Mouse (Mus musculus): ENCODE results near the gene Lypla2. TPM values are rescaled to one million over a fixed set of nuclear protein-coding genes. Genes with fewer than 3 reads are reported as not detected.

Lypla2 gene
- polyA plus RNA-seq, 1 experiment from 2014 or later: 59.6 TPM

DNA sequence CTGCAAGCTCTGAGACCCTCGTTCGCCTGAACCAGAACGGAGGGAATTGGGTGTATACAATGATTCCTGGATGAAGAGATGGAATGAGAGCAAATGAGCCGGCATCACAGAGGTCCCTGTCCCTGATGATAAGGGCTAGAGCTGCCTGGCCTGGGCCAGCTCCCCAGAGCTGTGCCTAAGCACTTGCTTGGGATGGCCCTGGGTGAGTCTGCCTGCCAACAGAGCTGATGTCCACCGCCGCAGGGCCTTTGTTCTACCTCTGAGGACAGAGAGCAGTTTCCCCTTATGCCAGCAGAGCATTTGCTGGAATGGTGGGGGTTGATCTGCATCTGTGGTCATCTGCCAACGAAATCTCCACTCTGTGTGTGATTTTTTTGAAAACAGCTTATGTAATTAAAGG is 10.2 kb downstream of the Lypla2 start:
- H3K36me3 ChIP-seq: peaks cover 36% of the 10 kb centered on the region; the same call in 1 of the 2 replicates
- no peak overlapping the region for H3K9ac ChIP-seq

DNA sequence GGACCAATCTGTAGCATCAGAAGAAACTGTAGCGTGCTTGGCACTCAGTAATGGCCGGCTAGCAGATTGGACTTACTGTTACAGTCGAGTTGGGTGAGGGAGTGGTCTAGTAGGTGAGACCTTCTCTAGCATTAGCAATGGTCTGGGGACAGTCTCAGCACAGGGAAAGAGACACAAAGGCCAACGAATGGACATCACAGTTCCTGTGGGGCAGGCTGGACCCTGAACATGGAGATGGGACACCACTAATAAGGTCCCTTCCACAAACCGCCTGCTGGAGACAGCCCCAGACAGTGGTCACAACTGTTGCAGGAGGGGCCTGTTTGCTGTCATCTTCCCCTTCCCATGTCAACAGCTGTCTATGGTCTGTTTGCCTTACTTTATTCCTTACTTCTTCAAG is 10.7 kb downstream of the Lypla2 start:
- H3K36me3 ChIP-seq: peaks cover 35% of the 10 kb centered on the region; the same call in 1 of the 2 replicates
- peaks cover 21% of the 10 kb centered on the region for H3K4me1 ChIP-seq (replicated peaks)
- H3K4me3 ChIP-seq: no peak overlapping the region
- H3K4me2 ChIP-seq: no peak overlapping the region
- no peaks in the 10 kb centered on the region for H3K27me3 ChIP-seq
- ATAC-seq (replicated peaks; ENCODE audit: insufficient number of reproducible peaks, insufficient read depth, low FRiP score, low read depth): no peak
- no peaks in the 10 kb centered on the region for H3K9me3 ChIP-seq (replicated peaks)
- H3K27ac ChIP-seq: no peak overlapping the region
- 86% methylated on average over 5 of the region's 5 CpGs for WGBS
- no peak overlapping the region for H3K9ac ChIP-seq

More for the DNA sequence above, 10.2 kb downstream of the Lypla2 start:
- Histone ChIP-seq H3K9me3 (replicated peaks) (no peaks in the 10 kb centered on the region), H3K27ac (no peak overlapping the region), H3K4me2 (no peak overlapping the region), H3K27me3 (no peaks in the 10 kb centered on the region), H3K4me3 (no peak overlapping the region), H3K4me1 (replicated peaks) (peaks cover 21% of the 10 kb centered on the region)
- 83% methylated on average over 7 of the region's 7 CpGs for WGBS
- no peak for ATAC-seq (replicated peaks; ENCODE audit: insufficient number of reproducible peaks, insufficient read depth, low FRiP score, low read depth)

DNA sequence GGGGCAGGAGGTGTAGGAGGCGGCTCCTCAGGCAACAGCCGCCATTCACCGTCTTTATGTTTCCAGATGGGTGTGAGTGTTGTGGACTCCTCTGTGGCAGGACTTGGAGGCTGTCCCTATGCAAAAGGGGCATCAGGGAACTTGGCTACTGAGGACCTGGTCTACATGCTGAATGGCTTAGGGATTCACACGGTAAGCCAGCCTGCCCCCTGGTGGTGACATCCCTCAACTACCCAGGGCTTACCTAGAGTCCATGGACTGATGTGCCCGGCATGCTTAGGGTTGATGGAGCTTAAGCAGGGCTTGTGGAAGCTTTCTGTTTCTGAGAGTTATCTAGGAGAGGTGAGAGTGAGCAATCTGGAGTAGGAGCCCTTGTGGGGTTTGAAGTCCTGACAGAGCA is 11.7 kb downstream of the Lypla2 start:
- Histone ChIP-seq H3K4me3 (no peak overlapping the region), H3K36me3 (peaks cover 33% of the 10 kb centered on the region), H3K4me2 (no peak overlapping the region), H3K9ac (no peak overlapping the region), H3K27ac (no peak overlapping the region), H3K27me3 (no peaks in the 10 kb centered on the region), H3K4me1 (replicated peaks) (peaks cover 21% of the 10 kb centered on the region), H3K9me3 (replicated peaks) (no peaks in the 10 kb centered on the region)
- ATAC-seq (replicated peaks; ENCODE audit: insufficient number of reproducible peaks, insufficient read depth, low FRiP score, low read depth): 0 out of 2 replicates have a peak, but pooled peaks have one; percentile 8
- WGBS: 17% methylated on average over 5 of the region's 5 CpGs

DNA sequence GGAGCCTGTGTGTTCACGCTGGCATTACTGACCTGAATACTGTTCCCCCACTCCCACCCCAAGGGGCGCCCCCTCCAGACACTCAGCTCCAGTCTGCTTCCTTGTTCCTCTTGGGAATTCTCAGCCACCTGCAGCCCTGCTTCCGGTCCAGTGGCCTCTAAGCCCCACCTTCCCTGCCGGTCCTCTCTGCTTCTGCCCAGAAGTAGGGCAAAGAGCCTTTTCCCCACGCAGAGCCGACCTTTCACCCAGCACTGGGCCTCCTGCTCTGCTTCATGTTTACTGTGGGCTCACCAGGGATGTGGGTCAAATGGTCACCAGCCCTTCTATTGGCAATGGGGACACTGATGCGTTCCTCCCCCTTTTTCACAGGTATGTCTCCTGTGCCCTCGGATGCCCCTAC is 14.1 kb downstream of the Lypla2 start:
- ATAC-seq (replicated peaks; ENCODE audit: insufficient number of reproducible peaks, insufficient read depth, low FRiP score, low read depth): no peak
- WGBS: 66% methylated on average over 8 of the region's 8 CpGs
- H3K36me3 ChIP-seq: peaks cover 44% of the 10 kb centered on the region

DNA sequence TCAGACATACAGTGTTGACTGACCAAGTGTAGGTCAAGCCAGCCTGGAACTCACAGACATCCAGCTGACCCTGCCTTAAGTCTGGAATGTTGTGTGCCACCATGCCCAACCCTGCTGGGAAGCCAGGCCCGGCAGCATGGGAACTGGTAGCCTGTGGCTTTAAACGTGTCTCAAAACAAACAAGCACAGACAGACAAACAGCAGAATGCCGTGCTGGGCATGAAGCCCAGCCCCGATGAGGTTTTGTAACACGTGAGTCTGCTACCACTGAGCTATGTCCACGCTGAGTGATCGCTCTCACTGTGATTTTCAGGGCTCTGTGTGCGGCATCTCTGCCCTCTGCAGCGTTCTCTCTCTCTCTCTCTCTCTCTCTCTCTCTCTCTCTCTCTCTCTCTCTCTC is 16.5 kb downstream of the Lypla2 start:
- ATAC-seq (replicated peaks; ENCODE audit: insufficient number of reproducible peaks, insufficient read depth, low FRiP score, low read depth): no peak
- Histone ChIP-seq H3K27ac (no peak overlapping the region), H3K9me3 (replicated peaks) (no peaks in the 10 kb centered on the region), H3K36me3 (peaks cover 62% of the 10 kb centered on the region), H3K4me3 (no peak overlapping the region), H3K27me3 (no peaks in the 10 kb centered on the region), H3K9ac (no peak overlapping the region), H3K4me1 (replicated peaks) (no peaks in the 10 kb centered on the region), H3K4me2 (no peak overlapping the region)
- WGBS: 85% methylated on average over 9 of the region's 9 CpGs

More for the DNA sequence above, 14.1 kb downstream of the Lypla2 start:
- Histone ChIP-seq H3K9ac (no peak overlapping the region), H3K4me2 (no peak overlapping the region), H3K27ac (no peak overlapping the region), H3K4me1 (replicated peaks) (peaks cover 6% of the 10 kb centered on the region; the same call in 1 of the 2 replicates), H3K4me3 (no peak overlapping the region), H3K27me3 (no peaks in the 10 kb centered on the region), H3K9me3 (replicated peaks) (no peaks in the 10 kb centered on the region)

DNA sequence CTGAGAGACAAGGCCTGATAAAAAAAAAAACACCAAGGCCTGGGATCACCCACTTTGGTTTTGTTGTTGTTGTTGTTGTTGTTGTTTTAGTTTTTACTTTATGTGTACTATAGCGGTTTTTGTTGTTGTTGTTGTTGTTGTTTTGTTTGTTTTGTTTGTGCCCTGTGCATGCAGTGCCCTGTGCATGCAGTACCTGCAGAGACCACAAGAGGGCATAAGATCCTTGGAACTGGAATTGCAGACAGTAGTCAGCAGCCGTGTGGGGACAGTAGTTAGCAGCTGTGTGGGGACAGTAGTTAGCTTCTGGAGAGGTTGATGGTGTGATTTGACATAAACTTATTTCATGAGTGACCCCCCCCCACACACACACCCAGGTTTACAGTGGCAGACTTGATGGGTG is 18.2 kb downstream of the Lypla2 start:
- Histone ChIP-seq H3K36me3 (peaks cover 59% of the 10 kb centered on the region), H3K9ac (no peak overlapping the region), H3K27me3 (no peaks in the 10 kb centered on the region), H3K27ac (no peak overlapping the region), H3K9me3 (replicated peaks) (no peaks in the 10 kb centered on the region), H3K4me1 (replicated peaks) (peaks cover 8% of the 10 kb centered on the region), H3K4me2 (no peak overlapping the region), H3K4me3 (no peak overlapping the region)
- ATAC-seq (replicated peaks; ENCODE audit: insufficient number of reproducible peaks, insufficient read depth, low FRiP score, low read depth): no peak
- WGBS: 15% methylated on average over 2 of the region's 2 CpGs

DNA sequence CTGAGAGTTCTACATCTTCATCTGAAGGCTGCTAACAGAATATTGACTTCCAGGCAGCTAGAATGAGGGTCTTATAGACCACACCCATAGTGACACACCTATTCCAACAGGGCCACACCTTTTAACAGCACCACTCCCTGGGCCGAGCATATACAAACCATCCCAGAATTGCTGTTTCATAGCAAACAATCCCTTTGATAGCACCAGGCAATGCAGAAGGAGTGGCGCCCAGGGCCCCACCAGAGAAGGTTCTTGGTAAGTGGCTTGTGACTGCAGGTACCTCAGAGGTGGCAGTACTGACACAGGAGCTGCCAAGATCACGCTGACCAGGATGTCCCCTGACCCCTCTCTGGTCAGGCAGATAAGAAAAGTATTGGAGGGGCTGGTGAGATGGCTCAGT is 19.2 kb downstream of the Lypla2 start:
- H3K9ac ChIP-seq: no peak overlapping the region
- H3K27ac ChIP-seq: no peak overlapping the region
- H3K27me3 ChIP-seq: no peaks in the 10 kb centered on the region
- no peak overlapping the region for H3K4me2 ChIP-seq
- no peak overlapping the region for H3K4me3 ChIP-seq
- peaks cover 9% of the 10 kb centered on the region for H3K4me1 ChIP-seq (replicated peaks)
- peaks cover 55% of the 10 kb centered on the region for H3K36me3 ChIP-seq
- no peaks in the 10 kb centered on the region for H3K9me3 ChIP-seq (replicated peaks)
- 83% methylated on average over 3 of the region's 3 CpGs for WGBS
- ATAC-seq (replicated peaks; ENCODE audit: insufficient number of reproducible peaks, insufficient read depth, low FRiP score, low read depth): no peak

DNA sequence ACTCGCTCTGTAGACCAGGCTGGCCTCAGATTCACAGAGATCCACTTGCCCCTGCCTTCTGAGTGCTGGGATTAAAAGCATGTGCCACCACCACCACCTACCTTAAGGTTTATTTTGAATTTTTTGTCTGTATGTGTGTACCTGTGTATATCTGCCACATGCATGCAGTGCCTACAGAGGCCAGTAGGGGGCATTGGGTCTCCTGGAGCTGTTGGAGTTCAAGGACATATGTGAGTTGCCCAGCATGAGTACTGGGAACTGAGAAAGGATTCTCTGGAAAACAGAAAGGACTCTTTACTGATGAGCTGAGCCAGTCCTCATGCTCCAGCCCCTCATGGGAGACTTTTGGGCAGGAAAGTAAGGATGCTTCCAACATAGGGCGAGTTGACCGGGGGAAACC is 20.9 kb downstream of the Lypla2 start:
- Histone ChIP-seq H3K4me1 (replicated peaks) (peaks cover 18% of the 10 kb centered on the region), H3K27me3 (no peaks in the 10 kb centered on the region), H3K4me2 (no peak overlapping the region), H3K36me3 (peaks cover 42% of the 10 kb centered on the region), H3K27ac (no peak overlapping the region), H3K9ac (no peak overlapping the region), H3K9me3 (replicated peaks) (no peaks in the 10 kb centered on the region), H3K4me3 (no peak overlapping the region)
- ATAC-seq (replicated peaks; ENCODE audit: insufficient number of reproducible peaks, insufficient read depth, low FRiP score, low read depth): no peak
- WGBS: 93% methylated on average over 3 of the region's 3 CpGs

DNA sequence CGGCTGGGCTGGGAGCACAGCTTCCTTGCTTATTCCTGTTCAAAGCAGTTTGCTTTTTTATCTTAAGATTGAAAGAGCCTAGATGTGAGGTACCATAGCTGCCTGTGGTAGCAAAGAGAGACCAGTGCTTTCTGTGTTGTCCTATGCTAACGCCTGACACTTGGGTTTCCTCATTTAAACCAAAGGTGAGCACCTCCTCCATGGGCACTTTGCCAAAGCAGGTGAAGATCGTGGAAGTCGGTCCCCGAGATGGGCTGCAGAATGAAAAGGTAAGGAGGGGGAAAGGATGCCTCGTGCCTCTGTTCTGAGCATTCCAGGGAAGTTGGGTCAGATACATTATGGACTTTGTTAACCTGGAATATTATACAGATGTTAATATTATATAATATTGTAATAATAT is 22.1 kb downstream of the Lypla2 start:
- ATAC-seq (replicated peaks; ENCODE audit: insufficient number of reproducible peaks, insufficient read depth, low FRiP score, low read depth): no peak
- no peaks in the 10 kb centered on the region for H3K9me3 ChIP-seq (replicated peaks)
- H3K4me2 ChIP-seq: no peak overlapping the region
- WGBS: 79% methylated on average over 6 of the region's 6 CpGs
- H3K4me3 ChIP-seq: no peak overlapping the region
- no peak overlapping the region for H3K9ac ChIP-seq
- no peaks in the 10 kb centered on the region for H3K27me3 ChIP-seq
- H3K4me1 ChIP-seq (replicated peaks): peaks cover 24% of the 10 kb centered on the region
- peaks cover 34% of the 10 kb centered on the region for H3K36me3 ChIP-seq
- peak overlapping the region; percentile 60 for H3K27ac ChIP-seq

DNA sequence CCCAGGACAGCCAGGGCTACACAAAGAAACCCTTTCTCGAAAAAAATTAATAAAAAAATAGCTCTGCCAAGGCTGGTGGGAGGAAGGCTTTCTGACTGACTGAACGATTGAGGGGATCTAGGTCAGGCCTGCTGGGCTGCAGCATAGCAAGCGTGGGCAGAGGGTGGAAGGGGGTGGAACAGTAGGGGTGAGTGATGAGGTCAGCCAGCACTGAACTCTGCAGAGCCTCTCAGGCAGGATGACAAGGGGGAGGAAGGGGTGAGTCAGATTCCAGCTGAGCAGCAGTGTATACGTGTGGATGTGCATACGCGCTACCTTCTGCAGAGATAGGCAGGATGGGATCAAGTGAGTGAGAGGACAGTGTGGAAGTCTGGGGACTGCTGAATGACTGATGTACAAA is 22.5 kb downstream of the Lypla2 start:
- no peak for ATAC-seq (replicated peaks; ENCODE audit: insufficient number of reproducible peaks, insufficient read depth, low FRiP score, low read depth)
- Histone ChIP-seq H3K27me3 (no peaks in the 10 kb centered on the region), H3K4me2 (no peak overlapping the region), H3K9me3 (replicated peaks) (no peaks in the 10 kb centered on the region), H3K36me3 (peaks cover 29% of the 10 kb centered on the region), H3K4me1 (replicated peaks) (peaks cover 24% of the 10 kb centered on the region), H3K9ac (no peak overlapping the region), H3K27ac (peak overlapping the region; percentile 60), H3K4me3 (no peak overlapping the region)
- 36% methylated on average over 6 of the region's 6 CpGs for WGBS

DNA sequence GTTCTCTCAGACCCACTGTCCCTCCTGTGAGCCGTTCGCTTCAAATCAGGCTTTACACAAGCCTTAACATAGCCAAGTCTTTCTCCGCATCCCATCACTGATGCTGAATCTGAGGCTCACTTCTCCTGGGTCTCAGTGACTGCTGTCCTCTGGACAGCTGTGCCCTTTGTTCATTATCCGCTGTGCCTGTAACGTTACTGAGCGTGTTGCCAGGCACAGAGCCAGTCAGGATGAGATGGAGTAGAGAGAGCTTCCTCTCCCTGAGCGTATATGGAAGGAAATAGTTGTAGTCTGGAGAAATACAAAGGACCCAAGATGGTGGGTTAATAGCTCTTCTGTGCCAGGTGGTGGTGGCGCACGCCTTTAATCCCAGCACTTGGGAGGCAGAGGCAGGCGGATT is 23.0 kb downstream of the Lypla2 start:
- Histone ChIP-seq H3K36me3 (peaks cover 26% of the 10 kb centered on the region), H3K4me3 (no peak overlapping the region), H3K4me2 (no peak overlapping the region), H3K27ac (peak overlapping the region; percentile 60), H3K9me3 (replicated peaks) (no peaks in the 10 kb centered on the region), H3K9ac (no peak overlapping the region), H3K27me3 (no peaks in the 10 kb centered on the region), H3K4me1 (replicated peaks) (peaks cover 24% of the 10 kb centered on the region)
- 75% methylated on average over 10 of the region's 10 CpGs for WGBS
- no peak for ATAC-seq (replicated peaks; ENCODE audit: insufficient number of reproducible peaks, insufficient read depth, low FRiP score, low read depth)

DNA sequence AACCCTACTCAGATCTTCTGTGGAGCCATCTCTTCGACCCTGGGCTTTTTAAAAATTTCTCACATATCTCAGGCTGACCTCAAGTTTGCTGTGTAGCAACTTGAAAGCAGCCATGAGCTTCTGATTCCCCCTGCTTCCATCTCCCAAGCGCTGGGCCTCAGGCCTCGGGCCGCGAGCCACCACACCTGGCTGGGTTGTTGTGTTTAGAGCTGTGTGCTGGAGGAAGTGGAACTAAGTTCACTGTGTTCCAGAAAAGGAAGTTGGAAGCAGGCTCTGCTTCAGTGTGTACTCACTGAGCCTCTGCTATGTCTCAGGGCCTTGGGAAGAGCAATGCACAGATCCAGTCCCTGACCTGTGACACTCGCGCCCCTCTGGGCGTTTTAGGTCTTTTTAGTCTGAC is 24.3 kb downstream of the Lypla2 start:
- Histone ChIP-seq H3K36me3 (peaks cover 24% of the 10 kb centered on the region), H3K4me3 (no peak overlapping the region), H3K9ac (no peak overlapping the region), H3K27me3 (no peaks in the 10 kb centered on the region), H3K9me3 (replicated peaks) (no peaks in the 10 kb centered on the region), H3K27ac (no peak overlapping the region), H3K4me1 (replicated peaks) (peaks cover 31% of the 10 kb centered on the region), H3K4me2 (peak overlapping the region; percentile 21; the same call in 1 of the 2 replicates)
- no peak for ATAC-seq (replicated peaks; ENCODE audit: insufficient number of reproducible peaks, insufficient read depth, low FRiP score, low read depth)
- 87% methylated on average over 8 of the region's 8 CpGs for WGBS

All from heart, embryonic 15.5 days (tissue).